Mouse (Mus musculus) intestine, postnatal 0 days (tissue): ENCODE measurements around the gene Scn4b. TPM values are rescaled to one million over a fixed set of nuclear protein-coding genes. Genes with fewer than 3 reads are reported as not detected.

Experiments
- ATAC-seq: fragments of 200-750 bp; cut with Nextera tagmentation; 2 replicates; pipeline ENCODE4 v1.8.0; 2017; ENCODE audit warnings: mild to moderate bottlenecking, moderate TSS enrichment, moderate library complexity
- H3K27ac ChIP-seq: fragments of 300-500 bp; sonication (generic); 2 replicates; pipeline ENCODE4 v1.5.1; 2014; ENCODE audit warnings: mild to moderate bottlenecking, low read depth, low read length, moderate library complexity
- H3K27me3 ChIP-seq: fragments of 300-500 bp; sonication (generic); replicated peaks from 2 replicates; pipeline ENCODE4 v1.6.1; 2014; ENCODE audit warnings: low read length, mixed read lengths; ENCODE audit not compliant: control insufficient read depth, insufficient read depth
- H3K36me3 ChIP-seq: fragments of 300-500 bp; sonication (generic); 2 replicates; pipeline ENCODE4 v1.6.1; 2014; ENCODE audit warnings: mild to moderate bottlenecking, moderate library complexity; ENCODE audit not compliant: control insufficient read depth, insufficient read depth
- H3K4me1 ChIP-seq: fragments of 300-500 bp; sonication (generic); replicated peaks from 2 replicates; pipeline ENCODE4 v1.6.1; 2014; ENCODE audit warnings: antibody characterized with exemption, low read length, mixed read lengths; ENCODE audit not compliant: control insufficient read depth, insufficient read depth
- H3K4me2 ChIP-seq: fragments of 300-500 bp; sonication (generic); replicated peaks from 2 replicates; pipeline ENCODE4 v1.6.1; 2014; ENCODE audit warnings: low read depth, mild to moderate bottlenecking, moderate library complexity
- H3K4me3 ChIP-seq: fragments of 300-500 bp; sonication (generic); 2 replicates; pipeline ENCODE4 v1.5.1; 2014; ENCODE audit warnings: low read depth, low read length
- H3K9ac ChIP-seq: fragments of 300-500 bp; sonication (generic); 2 replicates; pipeline ENCODE4 v1.6.1; 2014; ENCODE audit warnings: mild to moderate bottlenecking, low read depth, low read length
- H3K9me3 ChIP-seq: fragments of 300-500 bp; sonication (generic); 2 replicates; pipeline ENCODE4 v1.6.1; 2016; ENCODE audit warnings: mixed run types; ENCODE audit not compliant: control insufficient read depth
- CTCF ChIP-seq: sonication (generic); IDR thresholded peaks from 2 replicates; pipeline ENCODE4 v1.5.1; 2016; ENCODE audit warnings: low read depth, mild to moderate bottlenecking, control low read depth, antibody characterized with exemption, moderate library complexity
- WGBS: fragments of 180-500 bp; shearing (Covaris S2); extraction: QIAGEN DNeasy Blood & Tissue Kit; methylation state at CpG from one replicate; pipeline ENCODE4 v1.1.7; 2014; 5-methylcytosine and 5-hydroxymethylcytosine counted together
- polyA plus RNA-seq: library from polyadenylated mRNA; unstranded; fragments of >200 nt; fragmentation: Nextera tagmentation; extraction: Ambion mirVana; gene quantifications from 2 replicates; pipeline ENCODE4 v1.2.1, GENCODE M21; 2015

Scn4b gene
- polyA plus RNA-seq, 1 experiment from 2014 or later: 0.04 TPM

GRCm38 (mm10) chr9:45118552-45118951 is 19.6 kb upstream of the Scn4b start:
- H3K27me3 ChIP-seq: no peaks in the 10 kb centered on the region
- 50% methylated on average over 10 of the region's 10 CpGs for WGBS
- ATAC-seq: no peak
- peaks cover 16% of the 10 kb centered on the region; the same call in 1 of the 2 replicates for H3K4me1 ChIP-seq
- peak overlapping the region; percentile 55 for H3K4me2 ChIP-seq
- TF ChIP-seq CTCF: no peak
- H3K9me3 ChIP-seq: no peaks in the 10 kb centered on the region
- H3K4me3 ChIP-seq: 0 out of 2 replicates have a peak overlapping the region, but pooled peaks have one; percentile 35
- H3K27ac ChIP-seq: no peak overlapping the region
- no peak overlapping the region for H3K9ac ChIP-seq
- H3K36me3 ChIP-seq: no peaks in the 10 kb centered on the region

DNA sequence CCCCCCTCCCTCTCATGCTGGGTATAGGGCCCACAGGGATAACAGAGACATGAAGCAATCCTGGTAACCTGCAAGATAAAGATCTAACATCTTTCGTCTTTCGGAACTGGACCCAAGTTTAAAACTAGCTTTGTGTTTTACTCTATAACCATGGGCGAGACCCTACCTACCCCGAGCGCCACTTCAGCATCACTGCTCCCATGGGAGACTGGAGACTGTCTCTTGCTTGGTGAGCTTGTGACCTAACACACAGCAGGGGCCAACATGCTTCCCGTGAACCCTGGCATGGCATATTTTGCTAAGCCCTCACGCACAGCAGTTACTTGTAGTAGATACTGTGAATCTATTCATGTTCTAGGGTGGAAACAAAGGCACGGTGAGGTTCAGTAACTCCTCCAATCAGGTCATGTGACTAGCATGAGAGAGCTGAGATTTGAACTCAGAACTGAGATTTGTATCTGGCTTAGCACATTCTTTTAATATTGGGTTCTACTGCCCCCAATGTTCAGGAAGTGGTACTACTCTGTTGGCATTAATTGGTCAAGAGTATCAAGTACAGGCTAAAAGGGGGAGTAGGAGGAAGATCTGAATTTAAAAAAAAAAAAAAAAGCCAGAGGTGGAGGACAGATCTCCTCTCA is 18.8 kb upstream of the Scn4b start:
- Histone ChIP-seq H3K9me3 (no peaks in the 10 kb centered on the region), H3K4me1 (peaks cover 16% of the 10 kb centered on the region; the same call in 1 of the 2 replicates), H3K4me2 (no peak overlapping the region), H3K9ac (no peak overlapping the region), H3K27me3 (no peaks in the 10 kb centered on the region), H3K27ac (no peak overlapping the region), H3K36me3 (no peaks in the 10 kb centered on the region), H3K4me3 (no peak overlapping the region)
- WGBS: 95% methylated on average over 8 of the region's 8 CpGs
- no peak for ATAC-seq
- peak; percentile 56 for TF ChIP-seq CTCF

DNA sequence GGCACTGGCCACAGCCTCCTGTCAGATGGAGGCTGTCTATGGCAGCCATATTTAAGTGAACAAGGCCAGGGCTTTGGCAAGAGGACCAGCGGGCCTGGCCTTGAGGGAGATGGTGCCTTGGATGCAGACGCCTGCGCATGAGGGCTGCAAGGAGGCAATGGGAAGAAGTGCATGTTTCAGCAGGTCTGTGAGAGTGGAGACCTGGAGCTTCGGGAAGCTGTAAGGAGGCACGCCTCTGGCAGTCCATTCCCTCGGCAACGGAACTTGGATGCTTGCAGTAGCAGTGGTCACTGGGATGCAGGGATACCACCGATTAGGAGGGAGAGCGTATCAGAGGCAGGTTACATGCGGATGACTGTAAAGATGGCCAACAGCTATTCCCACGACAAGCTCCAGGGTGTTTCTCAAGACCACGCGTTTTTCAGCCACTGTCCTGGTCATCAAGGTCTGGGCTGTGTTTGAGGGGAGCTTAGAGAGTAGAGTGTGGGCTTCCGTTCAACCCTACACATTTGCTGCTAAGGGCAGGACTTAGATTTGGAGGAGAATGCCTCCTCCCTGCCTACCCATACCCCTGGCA is 18.2 kb upstream of the Scn4b start:
- H3K36me3 ChIP-seq: no peaks in the 10 kb centered on the region
- H3K9ac ChIP-seq: no peak overlapping the region
- peaks cover 16% of the 10 kb centered on the region; the same call in 1 of the 2 replicates for H3K4me1 ChIP-seq
- no peak for ATAC-seq
- WGBS: 90% methylated on average over 14 of the region's 14 CpGs
- H3K4me2 ChIP-seq: no peak overlapping the region
- H3K9me3 ChIP-seq: no peaks in the 10 kb centered on the region
- no peak overlapping the region for H3K27ac ChIP-seq
- no peak for TF ChIP-seq CTCF
- H3K27me3 ChIP-seq: no peaks in the 10 kb centered on the region
- H3K4me3 ChIP-seq: no peak overlapping the region

- H3K36me3 ChIP-seq: no peaks in the 10 kb centered on the region
- 88% methylated on average over 6 of the region's 6 CpGs for WGBS
- H3K27ac ChIP-seq: no peak overlapping the region
- H3K4me2 ChIP-seq: no peak overlapping the region
- H3K4me1 ChIP-seq: peaks cover 16% of the 10 kb centered on the region; the same call in 1 of the 2 replicates
- H3K9me3 ChIP-seq: no peaks in the 10 kb centered on the region
- no peaks in the 10 kb centered on the region for H3K27me3 ChIP-seq
- no peak for ATAC-seq
- H3K4me3 ChIP-seq: no peak overlapping the region
- H3K9ac ChIP-seq: no peak overlapping the region
- TF ChIP-seq CTCF: no peak
Observed at GRCm38 (mm10) chr9:45120567-45120966, 17.6 kb upstream of the Scn4b start.

GRCm38 (mm10) chr9:45121001-45121400 is 17.2 kb upstream of the Scn4b start:
- Histone ChIP-seq H3K9ac (no peak overlapping the region), H3K27me3 (no peaks in the 10 kb centered on the region), H3K4me3 (no peak overlapping the region), H3K27ac (no peak overlapping the region), H3K4me1 (peaks cover 13% of the 10 kb centered on the region; the same call in 1 of the 2 replicates), H3K9me3 (no peaks in the 10 kb centered on the region), H3K4me2 (no peak overlapping the region), H3K36me3 (no peaks in the 10 kb centered on the region)
- ATAC-seq: no peak
- 69% methylated on average over 6 of the region's 6 CpGs for WGBS
- TF ChIP-seq CTCF: no peak

DNA sequence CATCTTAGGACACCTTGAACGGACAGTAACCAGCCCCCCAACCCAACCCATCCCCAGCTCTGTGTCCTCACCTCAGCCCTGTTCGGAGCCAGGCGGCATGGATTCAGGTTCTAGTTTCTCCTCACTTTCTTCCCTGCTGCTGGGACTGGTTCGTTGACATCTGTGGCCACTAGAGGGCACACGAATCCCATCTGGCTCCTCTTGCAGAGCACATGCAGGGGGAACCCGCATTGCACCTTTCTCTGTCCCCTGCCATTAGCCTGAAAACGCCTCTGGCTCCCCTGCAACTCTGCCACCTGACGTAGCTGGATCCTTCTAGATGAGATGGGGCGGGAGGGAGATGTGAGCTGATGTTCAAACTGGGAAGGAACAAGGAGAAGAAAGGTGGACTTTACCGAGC is 16.4 kb upstream of the Scn4b start:
- Histone ChIP-seq H3K9ac (no peak overlapping the region), H3K4me3 (no peak overlapping the region), H3K4me2 (peak overlapping the region; percentile 58), H3K27me3 (no peaks in the 10 kb centered on the region), H3K36me3 (no peaks in the 10 kb centered on the region), H3K27ac (no peak overlapping the region), H3K4me1 (peaks cover 8% of the 10 kb centered on the region; the same call in 1 of the 2 replicates), H3K9me3 (no peaks in the 10 kb centered on the region)
- TF ChIP-seq CTCF: peak; percentile 98
- ATAC-seq: peak; percentile 67
- WGBS: 3% methylated on average over 10 of the region's 10 CpGs
